Mouse (Mus musculus) mammary gland, adult 2 months (tissue): ENCODE results near the gene Cd40lg. TPM values are rescaled to one million over a fixed set of nuclear protein-coding genes. Genes with fewer than 3 reads are reported as not detected.

ENCODE experiments used
- polyA plus RNA-seq: library from polyadenylated mRNA; depleted of rRNA; stranded (reverse); fragments of >200 nt; gene quantifications from 2 replicates; pipeline ENCODE4 v1.2.3, GENCODE M21; 2012; ENCODE audit warnings: low replicate concordance; rRNA removed

Gene Cd40lg
- polyA plus RNA-seq: 1.9 and 2.7 TPM in 2 replicates

DNA sequence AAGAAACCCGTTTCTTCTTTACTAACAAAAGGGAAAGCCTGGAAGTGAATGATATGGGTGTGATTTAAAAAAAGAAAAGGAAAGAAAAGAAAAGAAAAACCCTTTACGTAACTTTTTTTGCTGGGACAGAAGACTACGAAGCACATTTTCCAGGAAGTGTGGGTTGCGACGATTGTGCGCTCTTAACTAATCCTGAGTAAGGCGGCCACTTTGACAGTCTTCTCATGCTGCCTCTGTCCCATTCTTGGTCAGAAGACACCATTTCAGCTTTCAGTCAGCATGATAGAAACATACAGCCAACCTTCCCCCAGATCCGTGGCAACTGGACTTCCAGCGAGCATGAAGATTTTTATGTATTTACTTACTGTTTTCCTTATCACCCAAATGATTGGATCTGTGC lies at the start of gene Cd40lg:
Cd40lg (plus strand) TSS at position 268 of the 400 bp plus-strand sequence.

Other genes with a start within 250 kb of the Cd40lg start
- gene Brs3, start 169.1 kb upstream of the Cd40lg start, polyA plus RNA-seq: not detected in 2 replicates
- 15.0 and 20.1 TPM in 2 replicates for gene Htatsf1, start 158.6 kb upstream of the Cd40lg start, polyA plus RNA-seq
- not detected in 2 replicates for gene Vgll1, start 124.0 kb upstream of the Cd40lg start, polyA plus RNA-seq
- gene Arhgef6, start 126.6 kb downstream of the Cd40lg start, polyA plus RNA-seq: 27.9 and 61.7 TPM in 2 replicates
- gene Rbmx, start 180.9 kb downstream of the Cd40lg start, polyA plus RNA-seq: 7.3 and 17.4 TPM in 2 replicates
- not detected in 2 replicates for gene Gm364, start 197.0 kb downstream of the Cd40lg start, polyA plus RNA-seq